In the genomic region with DNA sequence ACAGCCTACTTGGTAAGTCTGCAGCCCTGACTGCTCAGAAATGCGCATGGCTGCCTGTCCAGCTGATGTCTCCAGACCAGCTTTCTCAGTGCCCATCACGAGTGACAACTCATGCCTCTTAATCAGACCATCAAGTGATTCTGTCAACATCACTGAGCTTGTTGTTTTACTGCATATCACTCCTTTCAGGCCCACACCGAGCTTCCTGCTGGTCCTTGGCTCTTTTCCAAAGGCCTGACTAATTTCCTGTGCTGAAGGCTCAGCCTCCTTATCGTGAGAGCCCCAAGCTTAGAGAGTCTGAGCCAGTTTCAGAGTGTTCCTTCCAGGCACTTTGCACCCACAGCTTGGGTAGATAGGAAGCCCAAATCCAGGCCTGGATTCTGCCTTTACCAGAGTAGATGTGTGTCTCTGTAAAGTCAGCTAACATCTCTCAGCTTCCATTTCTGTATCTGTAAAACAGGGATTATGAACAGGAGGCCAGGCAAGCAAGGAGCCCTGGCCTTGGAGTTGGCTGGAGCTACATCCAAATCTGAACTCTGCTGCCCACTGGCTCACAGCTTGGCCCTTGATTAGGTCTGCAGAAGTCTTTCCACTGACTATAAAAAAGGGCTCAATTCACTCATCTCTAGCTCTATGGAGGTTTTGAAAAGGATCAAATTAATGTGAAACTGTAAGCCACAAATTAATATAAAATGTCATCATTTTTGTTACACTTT, we compare ENCODE assay signal across 8 mouse cellular contexts. TPM values are rescaled to one million over a fixed set of nuclear protein-coding genes. Genes with fewer than 3 reads are reported as not detected.
DNase-seq lines count a peak whose midpoint lies in the region; ATAC-seq and TF ChIP-seq lines count a peak whose summit lies in the region.

No protein-coding gene starts in this region.

- peaks cover 8% of the 10 kb centered on the region; the same call in 1 of the 2 replicates for H3K4me1 ChIP-seq in intestine, embryonic 14.5 days (replicated peaks; ENCODE audit: control insufficient read depth, insufficient read depth, low read length)
- no peaks in the 10 kb centered on the region for H3K4me1 ChIP-seq in intestine, postnatal 0 days (replicated peaks; ENCODE audit: control insufficient read depth, insufficient read depth, low read length)
- no peaks in the 10 kb centered on the region for H3K4me1 ChIP-seq in liver, embryonic 16.5 days (ENCODE audit: control insufficient read depth, low read depth, low read length)
- H3K4me1 ChIP-seq in stomach, embryonic 16.5 days (ENCODE audit: control insufficient read depth, insufficient read depth, low read length), result no peaks in the 10 kb centered on the region

- H3K4me2 ChIP-seq in intestine, embryonic 14.5 days (ENCODE audit: low read length), result no peak overlapping the region
- no peak overlapping the region for H3K4me2 ChIP-seq in intestine, postnatal 0 days (replicated peaks; ENCODE audit: low read depth)
- no peak overlapping the region for H3K4me2 ChIP-seq in liver, embryonic 16.5 days (ENCODE audit: low read depth, low read length)
- H3K4me2 ChIP-seq in stomach, embryonic 16.5 days (ENCODE audit: low read depth, low read length), result no peak overlapping the region

- no peaks in the 10 kb centered on the region for H3K9me3 ChIP-seq in intestine, embryonic 14.5 days (ENCODE audit: control insufficient read depth, low read length)
- no peaks in the 10 kb centered on the region for H3K9me3 ChIP-seq in intestine, postnatal 0 days (ENCODE audit: control insufficient read depth)
- H3K9me3 ChIP-seq in liver, embryonic 16.5 days (replicated peaks; ENCODE audit: control insufficient read depth, low read length), result no peaks in the 10 kb centered on the region
- no peaks in the 10 kb centered on the region for H3K9me3 ChIP-seq in stomach, embryonic 16.5 days (replicated peaks; ENCODE audit: control insufficient read depth, low read length)

- no peaks in the 10 kb centered on the region for H3K27me3 ChIP-seq in intestine, embryonic 14.5 days (replicated peaks; ENCODE audit: control insufficient read depth, insufficient read depth, low read length)
- no peaks in the 10 kb centered on the region for H3K27me3 ChIP-seq in intestine, postnatal 0 days (replicated peaks; ENCODE audit: control insufficient read depth, insufficient read depth, low read length)
- H3K27me3 ChIP-seq in liver, embryonic 16.5 days (ENCODE audit: control insufficient read depth, insufficient read depth, low read depth, low read length), result no peaks in the 10 kb centered on the region
- H3K27me3 ChIP-seq in stomach, embryonic 16.5 days (ENCODE audit: control insufficient read depth, insufficient read depth, low read length), result no peaks in the 10 kb centered on the region

- 32% methylated on average over 4 of the region's 4 CpGs for WGBS in intestine, embryonic 14.5 days
- 25% methylated on average over 4 of the region's 4 CpGs for WGBS in intestine, postnatal 0 days
- 9% methylated on average over 4 of the region's 4 CpGs for WGBS in liver, embryonic 16.5 days (ENCODE audit: insufficient replicate concordance)
- WGBS in stomach, embryonic 16.5 days, result 32% methylated on average over 4 of the region's 4 CpGs

- TF ChIP-seq CTCF in intestine, postnatal 0 days (IDR thresholded peaks at IDR 0.05; ENCODE audit: low read depth), result no peak

- no peak overlapping the region; the same call in 1 of the 2 replicates for H3K27ac ChIP-seq in intestine, embryonic 14.5 days (ENCODE audit: low read depth)
- no peak overlapping the region for H3K27ac ChIP-seq in intestine, postnatal 0 days (ENCODE audit: low read depth, low read length)
- H3K27ac ChIP-seq in liver, embryonic 16.5 days (ENCODE audit: low read length), result no peak overlapping the region
- no peak overlapping the region for H3K27ac ChIP-seq in stomach, embryonic 16.5 days (ENCODE audit: low read length)

- H3K4me3 ChIP-seq in intestine, embryonic 14.5 days (ENCODE audit: low read depth, low read length), result no peak overlapping the region
- H3K4me3 ChIP-seq in intestine, postnatal 0 days (ENCODE audit: low read depth, low read length), result no peak overlapping the region
- H3K4me3 ChIP-seq in liver, embryonic 16.5 days (ENCODE audit: low read depth, low read length), result no peak overlapping the region
- no peak overlapping the region for H3K4me3 ChIP-seq in stomach, embryonic 16.5 days (replicated peaks; ENCODE audit: low read length)

- no peak for DNase-seq in intestine, embryonic 14.5 days (ENCODE audit: low spot score)
- DNase-seq in MEL-GATA-1-ER (ENCODE audit: extremely low read depth, low read depth), result peak; percentile 99
- DNase-seq in cerebellum, adult 9-11 months, result peak; percentile 51
- peak; percentile 47 to 65 for DNase-seq in heart, postnatal 14 days
- DNase-seq in frontal cortex, postnatal 10 days (ENCODE audit: low spot score in 2 of 2), result no peak

- intact Hi-C loops in heart, postnatal 14 days (cut with DNase I), result no loop called here

- H3K36me3 ChIP-seq in intestine, embryonic 14.5 days (ENCODE audit: control insufficient read depth, insufficient read depth, low read length), result no peaks in the 10 kb centered on the region
- H3K36me3 ChIP-seq in intestine, postnatal 0 days (ENCODE audit: control insufficient read depth, insufficient read depth), result no peaks in the 10 kb centered on the region
- no peaks in the 10 kb centered on the region for H3K36me3 ChIP-seq in liver, embryonic 16.5 days (ENCODE audit: control insufficient read depth, insufficient read depth)
- no peaks in the 10 kb centered on the region for H3K36me3 ChIP-seq in stomach, embryonic 16.5 days (ENCODE audit: control insufficient read depth, insufficient read depth, low read length)

- H3K9ac ChIP-seq in intestine, embryonic 14.5 days (ENCODE audit: low read length), result no peak overlapping the region
- no peak overlapping the region for H3K9ac ChIP-seq in intestine, postnatal 0 days (ENCODE audit: low read depth, low read length)
- H3K9ac ChIP-seq in liver, embryonic 16.5 days (ENCODE audit: low read depth, low read length), result no peak overlapping the region
- H3K9ac ChIP-seq in stomach, embryonic 16.5 days (ENCODE audit: low read length), result no peak overlapping the region

- ATAC-seq in intestine, embryonic 14.5 days (replicated peaks; ENCODE audit: low FRiP score, low TSS enrichment, low read depth), result peak; percentile 66; the same call in 1 of the 2 replicates
- ATAC-seq in intestine, postnatal 0 days, result no peak
- peak; percentile 68 for ATAC-seq in liver, embryonic 16.5 days (ENCODE audit: low read depth)
- ATAC-seq in stomach, embryonic 16.5 days (ENCODE audit: insufficient read depth, low FRiP score), result peak; percentile 40; the same call in 1 of the 2 replicates

RNA-seq across cellular contexts. Expression of gene Lyst, which starts 51.5 kb away (rescaled TPM):
- polyA plus RNA-seq in intestine, embryonic 14.5 days (2014; fragmentation: Nextera tagmentation; extraction: Ambion mirVana), result 6.5 and 7.2 TPM in 2 replicates
- polyA plus RNA-seq in intestine, postnatal 0 days (2015; fragmentation: Nextera tagmentation; extraction: Ambion mirVana), result 1.1 and 1.7 TPM in 2 replicates
- 10 to 100 TPM in 1 of 2 experiments, 1 to 10 TPM in 1; 9.6 to 13.3 TPM for total RNA-seq in heart, postnatal 14 days (2021)
- 3.6 and 4.6 TPM in 2 replicates for polyA plus RNA-seq in liver, embryonic 16.5 days (2015; fragmentation: Nextera tagmentation; extraction: Ambion mirVana)
- polyA plus RNA-seq in stomach, embryonic 16.5 days (2015; fragmentation: Nextera tagmentation; extraction: Ambion mirVana), result 3.6 and 4.9 TPM in 2 replicates

Comparison
In these comparisons a context has a peak if more than half of its experiments do, and no peak if none do; other contexts are left out.
1. DNase-seq: peak in MEL-GATA-1-ER (single experiment), cerebellum, adult 9-11 months (single experiment) and heart, postnatal 14 days (2 of 2); none in intestine, embryonic 14.5 days (single experiment) and frontal cortex, postnatal 10 days (0 of 2).